Mouse (Mus musculus): ENCODE results near the gene Olfr653. TPM values are rescaled to one million over a fixed set of nuclear protein-coding genes. Genes with fewer than 3 reads are reported as not detected.

Olfr653 gene
- polyA plus RNA-seq, 1 experiment from 2014 or later: not detected

DNA sequence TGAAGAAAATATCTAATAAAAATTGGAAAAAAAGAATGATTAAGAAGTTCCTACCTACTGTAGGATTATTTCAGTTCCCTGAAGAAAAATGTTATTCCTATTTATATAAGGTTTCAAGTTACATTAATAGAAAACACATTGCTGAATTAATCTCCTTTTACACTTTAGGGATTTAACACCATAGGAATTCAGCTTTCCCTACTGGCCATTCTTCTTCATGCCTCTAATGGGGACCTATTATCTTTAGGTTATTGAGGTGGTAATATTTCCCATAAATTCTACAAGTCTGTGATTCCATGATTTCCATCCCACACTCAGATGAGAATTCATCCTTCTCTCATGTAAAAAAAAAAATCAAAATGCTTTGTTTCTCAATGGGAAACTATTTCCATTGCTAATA lies 47.4 kb downstream of the Olfr653 start, which contains the start of gene Olfr657:
Gene Olfr657, plus strand, starts transcription at position 301 of the 400 bp plus-strand sequence.
- ATAC-seq (ENCODE audit: low FRiP score, low TSS enrichment): no peak
- TF ChIP-seq CTCF (IDR thresholded peaks at IDR 0.05; ENCODE audit: low read depth) (no peak), EP300 (optimal IDR thresholded peaks at IDR 0.05) (no peak)

More for the DNA sequence above, 47.4 kb downstream of the Olfr653 start, which contains the start of gene Olfr657:
- no peak for DNase-seq (ENCODE audit: low spot score)
- H3K9me3 ChIP-seq (ENCODE audit: control insufficient read depth, low read length): no peaks in the 10 kb centered on the region
- H3K4me2 ChIP-seq (replicated peaks; ENCODE audit: low read depth): no peak within 1 kb of the TSS
- H3K4me3 ChIP-seq (ENCODE audit: low read depth, low read length): no peak within 1 kb of the TSS
- no peaks in the 10 kb centered on the region for H3K27me3 ChIP-seq (ENCODE audit: control insufficient read depth, insufficient read depth, low read length)
- no peaks in the 10 kb centered on the region for H3K36me3 ChIP-seq (ENCODE audit: control insufficient read depth, insufficient read depth, low read length)
- no peak within 1 kb of the TSS for H3K9ac ChIP-seq (ENCODE audit: low read length)
- no peaks in the 10 kb centered on the region for H3K4me1 ChIP-seq (replicated peaks; ENCODE audit: control insufficient read depth, insufficient read depth)
- no peak within 1 kb of the TSS for H3K27ac ChIP-seq (replicated peaks)

Other genes starting within 250 kb of the Olfr653 start
- gene Trim34b, start 247.8 kb upstream of the Olfr653 start, polyA plus RNA-seq (2015; fragmentation: Nextera tagmentation; extraction: Ambion mirVana): not detected in 2 replicates
- 1.1 and 1.2 TPM in 2 replicates for gene Trim12c, start 224.0 kb upstream of the Olfr653 start, polyA plus RNA-seq (2015; fragmentation: Nextera tagmentation; extraction: Ambion mirVana)
- gene Trim30b, start 207.4 kb upstream of the Olfr653 start, polyA plus RNA-seq (2015; fragmentation: Nextera tagmentation; extraction: Ambion mirVana): 0.12 TPM in 2 replicates
- gene Trim30c, start 176.5 kb upstream of the Olfr653 start, polyA plus RNA-seq (2015; fragmentation: Nextera tagmentation; extraction: Ambion mirVana): 0.08 and 0.11 TPM in 2 replicates
- gene Trim30a, start 112.1 kb upstream of the Olfr653 start, polyA plus RNA-seq (2015; fragmentation: Nextera tagmentation; extraction: Ambion mirVana): 1.2 and 1.6 TPM in 2 replicates
- gene Trim30d, start 69.5 kb upstream of the Olfr653 start, polyA plus RNA-seq (2015; fragmentation: Nextera tagmentation; extraction: Ambion mirVana): 0.87 and 1.0 TPM in 2 replicates
- gene Olfr651, start 27.2 kb upstream of the Olfr653 start, polyA plus RNA-seq (2015; fragmentation: Nextera tagmentation; extraction: Ambion mirVana): not detected in 2 replicates
- gene Olfr652, start 16.4 kb upstream of the Olfr653 start, polyA plus RNA-seq (2015; fragmentation: Nextera tagmentation; extraction: Ambion mirVana): not detected in 2 replicates
- gene Olfr654, start 9.7 kb downstream of the Olfr653 start, polyA plus RNA-seq (2015; fragmentation: Nextera tagmentation; extraction: Ambion mirVana): not detected in 2 replicates
- gene Olfr655, start 24.5 kb downstream of the Olfr653 start, polyA plus RNA-seq (2015; fragmentation: Nextera tagmentation; extraction: Ambion mirVana): not detected in 2 replicates
- gene Olfr656, start 36.6 kb downstream of the Olfr653 start, polyA plus RNA-seq (2015; fragmentation: Nextera tagmentation; extraction: Ambion mirVana): not detected in 2 replicates
- gene Olfr657, start 47.5 kb downstream of the Olfr653 start, polyA plus RNA-seq (2015; fragmentation: Nextera tagmentation; extraction: Ambion mirVana): not detected in 2 replicates
- gene Olfr658, start 70.0 kb downstream of the Olfr653 start, polyA plus RNA-seq (2015; fragmentation: Nextera tagmentation; extraction: Ambion mirVana): not detected in 2 replicates
- not detected in 2 replicates for gene Olfr659, start 89.4 kb downstream of the Olfr653 start, polyA plus RNA-seq (2015; fragmentation: Nextera tagmentation; extraction: Ambion mirVana)
- gene Olfr661, start 109.2 kb downstream of the Olfr653 start, polyA plus RNA-seq (2015; fragmentation: Nextera tagmentation; extraction: Ambion mirVana): not detected in 2 replicates
- gene Usp17le, start 200.2 kb downstream of the Olfr653 start, polyA plus RNA-seq (2015; fragmentation: Nextera tagmentation; extraction: Ambion mirVana): not detected in 2 replicates

Data from stomach, postnatal 0 days (tissue).